Mouse (Mus musculus): ENCODE measurements around the gene Macrod2.

The Macrod2 gene

GRCm38 (mm10) chr2:140853538-140853937, 458.4 kb downstream of the Macrod2 start:
- ChIA-PET POLR2A (no interaction called here), CTCF (no interaction called here)

- ChIA-PET CTCF (no interaction called here), POLR2A (no interaction called here)
Measured at GRCm38 (mm10) chr2:140861356-140861755, 466.2 kb downstream of the Macrod2 start.

GRCm38 (mm10) chr2:140862736-140863135, 467.6 kb downstream of the Macrod2 start:
- ChIA-PET CTCF (no interaction called here), POLR2A (no interaction called here)

- CTCF ChIA-PET: no interaction called here
- POLR2A ChIA-PET: no interaction called here
Measured at GRCm38 (mm10) chr2:140865636-140866035, 470.5 kb downstream of the Macrod2 start.

- ChIA-PET POLR2A (no interaction called here), CTCF (no interaction called here)
Measured at GRCm38 (mm10) chr2:140867116-140867515, 472.0 kb downstream of the Macrod2 start.

- POLR2A ChIA-PET: interaction anchor here in 1 of 4 experiments (0.5 kb wide), 1 partner anchor 13 kb away, joined by 4 read pairs; no protein-coding TSS in a partner anchor
- CTCF ChIA-PET: no interaction called here
Measured at GRCm38 (mm10) chr2:140885176-140885575, 490.1 kb downstream of the Macrod2 start.

GRCm38 (mm10) chr2:140890683-140891082, 495.6 kb downstream of the Macrod2 start:
- ChIA-PET CTCF (no interaction called here), POLR2A (no interaction called here)

GRCm38 (mm10) chr2:140896396-140897082, 501.4 kb downstream of the Macrod2 start:
- ChIA-PET POLR2A (no interaction called here), CTCF (interaction anchor here in 1 of 4 experiments (0.7 kb wide), 1 partner anchor 225 kb away, joined by 3 read pairs; the partner anchor contains the start of gene Flrt3)

- POLR2A ChIA-PET: interaction anchor here in 1 of 4 experiments (0.7 kb wide), 1 partner anchor 13 kb away, joined by 4 read pairs; no protein-coding TSS in a partner anchor
- CTCF ChIA-PET: no interaction called here
Measured at GRCm38 (mm10) chr2:140898408-140898985, 503.4 kb downstream of the Macrod2 start.

GRCm38 (mm10) chr2:140905331-140905730, 510.2 kb downstream of the Macrod2 start:
- POLR2A ChIA-PET: no interaction called here

GRCm38 (mm10) chr2:140906123-140906522, 511.0 kb downstream of the Macrod2 start:
- ChIA-PET POLR2A (interaction anchor here in 1 of 4 experiments (0.6 kb wide), 1 partner anchor 842 kb away, joined by 4 read pairs; no protein-coding TSS in a partner anchor), CTCF (no interaction called here)

More at GRCm38 (mm10) chr2:140905331-140905730, 510.2 kb downstream of the Macrod2 start:
- CTCF ChIA-PET: no interaction called here

GRCm38 (mm10) chr2:140911463-140911862, 516.4 kb downstream of the Macrod2 start:
- ChIA-PET POLR2A (interaction anchor here in 2 of 4 experiments (0.6 to 0.7 kb wide), 2 partner anchors 248 to 490 kb away, joined by 3 to 5 read pairs; no protein-coding TSS in a partner anchor), CTCF (no interaction called here)

- ChIA-PET CTCF (no interaction called here), POLR2A (no interaction called here)
Measured at GRCm38 (mm10) chr2:140912179-140912578, 517.1 kb downstream of the Macrod2 start.

GRCm38 (mm10) chr2:140912931-140913330, 517.8 kb downstream of the Macrod2 start:
- CTCF ChIA-PET: no interaction called here
- POLR2A ChIA-PET: no interaction called here

GRCm38 (mm10) chr2:140913679-140914412, 518.7 kb downstream of the Macrod2 start:
- CTCF ChIA-PET: no interaction called here
- POLR2A ChIA-PET: no interaction called here

- POLR2A ChIA-PET: no interaction called here
Measured at GRCm38 (mm10) chr2:140926922-140927321, 531.8 kb downstream of the Macrod2 start.

GRCm38 (mm10) chr2:140934483-140934882, 539.4 kb downstream of the Macrod2 start:
- CTCF ChIA-PET: no interaction called here

More at GRCm38 (mm10) chr2:140926922-140927321, 531.8 kb downstream of the Macrod2 start:
- CTCF ChIA-PET: no interaction called here

GRCm38 (mm10) chr2:140949461-140949860, 554.4 kb downstream of the Macrod2 start:
- ChIA-PET CTCF (no interaction called here), POLR2A (interaction anchor here in 1 of 4 experiments (1.3 kb wide), 1 partner anchor 22 kb away, joined by 3 read pairs; no protein-coding TSS in a partner anchor)

More at GRCm38 (mm10) chr2:140934483-140934882, 539.4 kb downstream of the Macrod2 start:
- POLR2A ChIA-PET: no interaction called here

- POLR2A ChIA-PET: no interaction called here
Measured at GRCm38 (mm10) chr2:140959246-140959645, 564.1 kb downstream of the Macrod2 start.

GRCm38 (mm10) chr2:140970181-140970580, 575.1 kb downstream of the Macrod2 start:
- POLR2A ChIA-PET: no interaction called here

More at GRCm38 (mm10) chr2:140959246-140959645, 564.1 kb downstream of the Macrod2 start:
- CTCF ChIA-PET: no interaction called here

More at GRCm38 (mm10) chr2:140970181-140970580, 575.1 kb downstream of the Macrod2 start:
- CTCF ChIA-PET: no interaction called here

Data from embryonic stem cell, embryonic (primary cell).